Mouse (Mus musculus): ENCODE measurements around the gene Eln.

The Eln gene

DNA sequence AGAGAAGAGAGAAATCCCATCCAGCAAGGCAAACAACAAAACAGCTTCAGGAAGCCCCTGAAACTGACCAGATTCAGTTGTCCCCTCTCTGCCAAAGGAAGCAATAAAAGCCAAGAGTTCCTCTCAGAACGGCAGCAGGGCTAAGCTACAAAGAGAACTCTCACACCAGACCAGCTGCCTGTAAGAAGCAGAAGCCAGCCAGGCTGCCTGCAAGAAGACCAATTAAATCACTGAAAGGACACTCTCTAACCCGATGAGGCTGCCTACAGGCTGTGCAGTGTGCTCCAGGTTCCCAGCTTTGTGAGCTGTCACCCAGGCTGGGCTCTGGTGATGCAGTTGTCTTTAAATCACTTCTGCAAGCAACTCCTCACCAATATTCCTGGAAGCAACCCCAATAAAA, 63.3 kb downstream of the Eln start:
- no peak for DNase-seq

DNA sequence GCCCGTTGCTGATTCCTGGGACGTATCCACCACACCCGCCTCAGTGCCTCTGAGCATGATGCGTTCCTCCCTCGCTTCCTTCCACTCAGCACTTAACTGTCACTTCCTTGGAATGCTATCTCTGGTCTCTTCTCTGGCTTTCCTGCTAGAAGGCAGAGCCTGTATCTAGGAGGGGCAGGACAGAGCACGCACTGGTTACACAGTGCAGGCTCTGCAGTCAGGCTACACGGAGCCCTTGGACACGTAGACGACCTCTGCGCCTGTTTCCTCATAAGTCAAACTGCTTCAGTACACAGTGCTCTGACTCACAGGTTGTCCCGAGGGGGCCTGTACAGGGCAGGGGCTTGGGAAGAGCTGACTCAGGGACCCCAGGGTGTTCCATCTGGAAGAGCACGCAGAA, 66.9 kb downstream of the Eln start:
- DNase-seq, result no peak

GRCm38 (mm10) chr5:134678827-134679546, 68.1 kb downstream of the Eln start:
- no peak for DNase-seq

DNA sequence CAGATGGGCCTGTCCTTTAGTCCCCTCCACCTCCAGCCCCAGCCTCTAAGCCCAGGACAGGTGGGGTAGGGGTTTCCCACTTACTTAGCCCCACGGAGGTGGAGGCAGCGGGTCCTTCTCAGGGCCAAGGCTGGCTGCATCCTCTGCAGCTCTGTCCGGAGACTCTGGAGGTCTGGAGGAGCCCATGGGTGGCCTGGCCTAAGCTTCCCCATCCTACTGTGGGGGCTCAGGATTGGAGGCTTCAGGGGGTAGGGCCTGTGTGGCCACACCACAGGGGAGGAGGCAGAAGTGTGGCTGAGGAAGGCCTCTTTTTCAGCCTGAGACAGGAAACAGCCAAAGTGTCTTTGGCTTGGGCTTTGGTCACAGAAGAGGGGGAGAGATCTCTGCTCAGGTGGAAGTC, 69.1 kb downstream of the Eln start:
- no peak for DNase-seq

DNA sequence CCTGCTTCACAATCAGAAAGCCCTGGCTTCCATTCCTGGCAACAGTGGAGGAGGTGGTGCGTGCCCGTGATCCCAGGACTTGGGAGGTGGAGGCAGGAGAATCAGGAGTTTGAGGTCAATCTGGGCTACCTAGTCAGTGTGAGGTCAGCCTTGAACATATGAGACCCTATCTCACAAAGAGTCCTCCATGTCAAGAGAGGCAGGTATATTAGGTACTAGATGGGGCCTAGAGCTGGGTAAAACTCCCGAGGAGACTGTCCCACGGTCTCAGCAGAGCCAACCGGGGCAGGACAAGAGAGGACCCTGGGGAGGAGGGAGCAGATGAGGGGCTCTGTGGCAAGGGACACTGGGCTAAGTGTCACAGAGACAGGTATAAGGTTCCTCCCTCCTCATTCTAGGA, 69.6 kb downstream of the Eln start:
- no peak for DNase-seq

- peak; percentile 33 for DNase-seq
Measured at GRCm38 (mm10) chr5:134675956-134676759, 71.0 kb downstream of the Eln start.

DNA sequence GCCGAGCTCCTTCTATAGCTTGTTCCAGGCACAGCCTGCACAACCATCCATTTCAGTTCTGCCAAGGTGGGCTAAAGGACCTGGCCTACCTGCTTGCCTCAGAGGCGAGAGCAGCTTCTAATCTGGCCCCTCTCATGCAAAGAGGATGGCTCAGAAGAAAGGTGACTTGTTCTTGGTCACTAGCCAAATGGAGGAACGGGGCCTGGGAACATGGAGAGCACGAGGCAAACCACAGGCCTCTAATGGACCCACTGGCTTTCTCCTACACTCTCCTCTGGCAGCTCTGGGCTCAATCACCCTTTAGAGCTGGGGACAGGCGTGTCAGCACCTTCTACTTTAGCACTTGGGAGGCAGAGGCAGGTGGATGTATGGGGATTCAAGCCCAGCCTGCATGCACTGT, 72.1 kb downstream of the Eln start:
- no peak for DNase-seq

DNA sequence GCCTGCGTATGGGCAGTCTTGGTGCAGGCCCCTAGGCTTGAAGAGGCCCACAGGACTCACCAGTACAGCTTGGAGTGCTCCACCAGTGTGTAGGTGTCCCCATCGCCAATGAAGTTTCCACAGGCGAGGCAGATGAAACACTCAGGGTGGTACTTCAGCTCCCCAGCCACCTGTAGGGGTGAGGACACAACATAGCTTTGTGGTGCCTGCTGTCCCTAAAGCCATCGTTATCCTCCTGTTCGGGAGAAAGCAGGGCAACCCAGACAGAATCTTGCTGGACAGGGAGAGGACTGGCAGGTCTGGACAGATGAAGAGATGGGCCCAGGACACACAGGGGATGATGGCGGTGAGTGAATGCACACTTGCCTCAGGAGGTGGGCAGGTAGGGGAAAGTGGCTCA, 74.5 kb downstream of the Eln start:
- DNase-seq, result no peak

DNA sequence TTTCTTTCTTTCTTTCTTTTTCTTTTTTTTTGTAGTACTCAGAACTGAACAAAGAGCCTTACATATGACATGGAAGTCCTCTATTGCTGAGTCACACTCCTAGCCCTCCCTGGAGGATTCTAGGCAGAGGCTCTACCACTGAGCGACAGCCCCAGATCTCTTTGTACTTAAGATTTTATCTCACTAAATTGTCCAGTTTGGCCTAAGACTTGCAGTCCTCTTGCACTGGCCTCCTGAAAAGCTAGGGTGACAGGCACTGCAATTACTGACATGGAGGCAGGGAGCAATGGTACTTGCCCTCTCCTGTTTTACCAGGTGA, 75.0 kb downstream of the Eln start:
- DNase-seq, result no peak

DNA sequence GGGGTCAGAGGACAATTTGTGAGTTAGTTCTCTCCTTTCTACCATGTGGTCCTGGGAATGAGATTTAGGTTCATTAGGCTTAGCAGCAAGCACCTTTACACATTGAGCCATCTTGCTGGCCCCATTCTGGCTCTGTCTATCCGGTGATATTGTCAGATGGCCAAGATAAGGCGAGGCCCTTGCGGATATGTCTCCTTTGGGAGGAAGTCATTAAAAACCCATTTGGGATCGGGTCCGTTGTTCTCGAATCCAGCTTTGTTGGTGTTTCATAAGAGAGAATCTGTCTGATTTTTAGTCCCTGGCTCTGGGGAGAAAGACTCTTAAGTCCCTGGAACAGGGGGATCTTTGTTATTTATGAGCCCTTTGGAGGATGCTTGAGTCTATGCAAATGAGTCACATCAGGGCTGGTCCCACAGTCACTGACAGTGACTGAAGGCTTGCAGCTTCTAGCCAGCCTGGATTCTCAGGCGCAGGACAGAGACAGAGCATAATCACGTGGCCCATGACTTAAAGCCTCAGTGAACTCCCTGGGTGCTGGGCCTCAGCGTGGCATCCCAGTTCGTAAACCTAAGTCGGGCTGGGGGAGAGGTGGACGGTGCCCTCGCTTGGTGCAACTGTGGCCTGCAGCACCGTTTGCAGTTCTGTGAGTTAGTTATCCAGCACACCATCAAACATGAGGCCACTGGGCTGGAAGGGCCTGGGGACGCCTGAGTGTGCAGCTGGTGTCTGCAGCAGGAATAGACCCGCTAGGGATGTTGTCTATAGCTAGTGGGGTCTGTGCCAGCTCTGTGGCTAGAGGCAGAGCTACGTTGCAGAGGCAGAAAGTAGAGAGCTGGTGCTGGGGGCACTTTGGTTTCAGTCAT, 75.6 kb downstream of the Eln start:
- no peak for DNase-seq

DNA sequence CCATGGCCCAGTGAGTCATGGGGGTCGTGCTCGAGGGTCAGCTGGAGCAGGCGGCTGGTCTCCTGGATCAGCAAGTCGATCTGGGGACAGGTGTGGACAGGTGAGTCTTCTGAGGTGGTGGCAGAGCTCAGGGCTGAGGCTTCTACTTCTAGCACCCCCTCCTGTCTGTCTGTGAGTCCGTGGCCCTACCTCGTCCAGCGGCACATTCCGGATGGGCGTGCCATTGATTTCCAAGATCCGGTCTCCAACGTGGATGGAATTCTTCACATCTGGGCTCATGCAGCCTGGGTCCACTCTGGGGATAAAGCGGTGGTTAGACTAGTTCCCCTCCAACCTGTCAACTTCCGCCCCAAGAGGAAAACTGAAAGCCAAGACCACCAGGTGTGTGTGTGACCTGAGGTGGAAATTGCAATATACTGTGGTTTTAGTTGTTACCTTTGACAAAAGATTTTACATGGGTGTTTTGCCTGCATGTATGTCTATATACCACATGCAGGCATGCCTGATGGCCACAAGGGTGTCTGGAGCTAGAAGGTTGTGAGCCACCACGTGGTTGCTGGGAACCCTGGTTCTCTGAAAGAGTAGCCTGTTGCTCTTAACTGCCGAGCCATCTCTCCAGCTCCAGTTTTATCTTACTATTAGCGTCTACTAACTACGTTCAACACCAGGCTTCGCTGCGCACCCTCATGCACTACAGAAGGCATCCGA, 78.0 kb downstream of the Eln start:
- no peak for DNase-seq

DNA sequence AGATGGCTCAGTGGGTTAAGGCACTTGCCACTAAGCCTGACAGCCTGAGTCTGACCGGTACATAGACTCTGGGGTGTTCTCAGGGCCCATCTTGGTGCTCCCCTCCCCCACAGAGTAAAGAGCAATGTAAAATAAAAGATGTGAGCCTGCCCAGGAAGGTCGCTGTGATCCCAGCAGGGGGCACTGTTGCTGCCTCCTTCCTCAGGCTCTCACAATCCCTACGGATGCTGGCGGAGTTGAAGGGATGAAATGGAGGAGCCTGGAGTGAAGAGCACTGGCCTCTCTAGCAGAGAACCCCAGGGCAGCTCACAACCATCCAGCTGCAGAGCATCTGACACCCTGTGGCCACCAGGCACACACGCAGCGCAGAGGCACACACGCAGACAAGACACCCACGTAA, 78.6 kb downstream of the Eln start:
- no peak for DNase-seq

DNA sequence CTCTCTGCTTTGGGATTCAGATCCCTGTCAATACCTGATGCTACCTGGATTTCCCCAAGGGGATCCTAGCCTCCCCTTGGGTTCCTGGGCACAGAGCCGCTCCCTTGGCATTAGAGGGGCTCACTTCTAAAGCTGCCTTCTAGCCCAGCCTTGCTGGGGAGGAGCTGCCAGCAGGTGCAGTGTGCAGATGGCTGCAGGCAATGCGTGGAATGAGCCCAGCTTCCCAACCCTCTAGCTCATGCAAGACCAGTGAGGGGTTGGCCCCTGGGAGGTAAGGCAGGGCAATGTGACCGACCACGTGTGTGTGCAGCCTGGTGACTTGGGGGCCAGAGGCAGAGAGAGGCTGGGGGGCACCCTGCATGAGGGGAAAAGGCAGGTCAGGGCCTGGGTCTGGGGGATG, 90.4 kb downstream of the Eln start:
- no peak for DNase-seq

All from cerebellum, adult 8-10 months (tissue).